Mouse (Mus musculus) telencephalon, adult 2 months (tissue): ENCODE measurements at regions not wholly inside any gene's neighbourhood (a gene's known extent, or its start where the extent isn't known, plus 50 kb on each side); places are given as distances from the start of the nearest gene placed in this dataset.

Source experiments
- DNase-seq: peaks from one replicate; pipeline ENCODE4 v3.0.0-alpha.2; 2011; ENCODE audit warnings: low read depth, low spot score

DNA sequence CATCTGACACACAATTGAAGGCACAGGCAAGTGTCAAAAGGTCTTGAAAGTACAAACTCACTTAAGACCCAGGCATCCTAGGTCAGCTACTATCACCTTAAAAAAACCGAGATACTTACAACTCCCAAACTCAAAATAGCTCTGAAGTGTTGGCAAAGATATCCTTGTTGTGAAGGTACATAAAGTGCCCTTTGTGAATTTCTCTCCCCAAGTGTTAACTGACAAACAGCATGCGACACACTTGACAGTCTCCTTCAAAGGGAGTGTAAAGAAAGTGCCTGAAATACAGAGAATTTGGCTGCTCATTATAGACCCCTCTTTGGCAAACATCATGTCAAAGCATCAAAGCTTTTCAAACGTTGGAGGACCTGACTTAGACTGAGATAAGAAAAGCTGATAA lies 2634.2 kb downstream of the 9330182O14Rik start:
- DNase-seq = no peak

DNA sequence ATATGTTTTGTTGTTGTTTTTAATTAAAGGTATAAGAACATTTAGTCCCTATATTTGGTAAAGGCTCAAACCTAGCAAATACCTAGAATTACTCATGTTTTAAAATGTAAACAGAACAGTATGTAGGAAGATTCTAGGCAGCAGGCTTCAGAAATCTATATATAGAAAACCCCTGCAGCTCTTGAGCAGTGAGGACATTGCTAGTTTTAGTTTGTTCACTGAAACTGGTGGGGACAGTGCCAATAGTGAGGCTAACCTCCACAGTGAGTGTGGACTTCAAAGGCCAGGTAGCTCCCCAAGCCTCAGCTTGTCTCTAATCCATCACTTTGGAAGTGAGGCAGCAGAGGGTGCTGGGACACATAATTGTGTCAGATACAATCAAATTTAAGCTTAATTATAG lies 2645.7 kb downstream of the 9330182O14Rik start:
- no peak for DNase-seq

GRCm38 (mm10) chr15:42801217-42801616 lies 2667.1 kb downstream of the 9330182O14Rik start:
- no peak for DNase-seq

GRCm38 (mm10) chr15:42810871-42811490 lies 2676.8 kb downstream of the 9330182O14Rik start:
- DNase-seq = no peak

DNA sequence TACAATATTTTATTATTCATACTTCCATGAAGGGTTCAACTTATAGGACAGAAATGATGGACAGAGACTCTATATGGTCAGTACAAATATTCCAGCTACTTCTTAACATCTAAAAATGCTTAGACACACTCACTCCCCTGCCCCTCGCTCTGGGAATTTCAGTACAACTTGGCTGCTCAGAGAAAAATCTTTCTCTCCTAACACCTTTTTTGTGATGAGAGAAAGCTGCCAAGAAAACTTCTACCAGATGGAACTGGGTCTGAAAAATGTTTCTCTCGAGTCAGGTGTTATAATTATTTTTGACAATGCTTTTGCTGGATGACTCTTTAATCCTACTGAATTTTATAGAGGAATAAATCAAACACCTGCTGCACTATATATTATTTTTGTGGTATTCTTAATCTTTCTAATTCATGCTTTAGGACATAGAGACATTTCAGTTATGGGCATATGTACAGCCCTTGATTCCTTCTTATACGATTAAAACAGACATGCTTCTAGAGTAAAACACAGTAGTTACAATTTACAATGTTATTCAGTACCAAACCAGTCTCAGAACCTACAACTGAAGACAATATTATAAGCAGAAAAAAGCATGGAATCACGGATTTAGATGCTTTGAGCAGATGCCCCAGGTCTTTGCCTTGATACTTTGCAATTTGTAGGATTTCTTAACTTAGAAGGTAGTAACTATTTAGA lies 2681.0 kb downstream of the 9330182O14Rik start:
- peak; percentile 77 for DNase-seq

- no peak for DNase-seq
These were observed 2704.7 kb downstream of the 9330182O14Rik start for GRCm38 (mm10) chr15:42838839-42839238.

DNA sequence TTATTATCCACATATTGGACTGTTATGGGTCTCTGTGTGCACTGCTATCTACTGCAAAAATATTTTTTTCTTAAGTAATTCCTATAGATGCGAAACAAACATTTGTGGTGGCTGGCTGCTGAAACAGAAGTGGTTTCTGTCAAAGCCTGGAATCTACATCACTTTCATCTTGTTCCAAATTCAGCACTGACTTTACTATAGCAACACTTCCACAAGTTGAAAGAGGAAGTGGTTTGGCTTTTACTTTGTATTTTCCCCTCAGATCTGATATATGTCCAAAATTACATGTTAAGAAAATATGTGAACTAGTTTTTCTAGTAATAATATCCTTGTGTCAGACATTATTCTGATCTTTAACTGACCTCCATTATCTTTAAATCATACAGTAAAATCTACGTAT lies 2715.8 kb downstream of the 9330182O14Rik start:
- no peak for DNase-seq

GRCm38 (mm10) chr15:42872491-42872890 lies 2738.3 kb downstream of the 9330182O14Rik start:
- DNase-seq = no peak

- DNase-seq = no peak
These were observed 2760.4 kb downstream of the 9330182O14Rik start for GRCm38 (mm10) chr15:42894611-42895010.

DNA sequence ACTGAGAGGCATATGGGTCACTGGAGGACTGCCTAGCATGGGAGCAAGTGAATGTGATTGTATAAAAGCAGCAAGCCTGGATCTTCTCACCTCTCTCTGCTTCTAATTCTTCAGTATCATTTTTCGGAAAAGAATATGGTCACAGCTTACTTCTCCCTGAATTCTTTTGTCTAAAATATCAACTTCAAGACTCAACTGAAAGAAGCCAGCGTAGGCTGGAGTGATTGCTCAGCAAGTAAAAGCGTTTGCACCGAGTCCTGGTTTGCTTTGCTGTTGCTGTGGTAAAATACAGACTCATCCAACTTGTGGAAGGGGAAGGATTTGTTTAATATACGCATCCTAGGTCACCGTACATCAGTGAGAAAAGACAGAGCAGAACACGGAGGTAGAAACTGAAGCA lies 2765.9 kb downstream of the 9330182O14Rik start:
- peak; percentile 10 for DNase-seq

DNA sequence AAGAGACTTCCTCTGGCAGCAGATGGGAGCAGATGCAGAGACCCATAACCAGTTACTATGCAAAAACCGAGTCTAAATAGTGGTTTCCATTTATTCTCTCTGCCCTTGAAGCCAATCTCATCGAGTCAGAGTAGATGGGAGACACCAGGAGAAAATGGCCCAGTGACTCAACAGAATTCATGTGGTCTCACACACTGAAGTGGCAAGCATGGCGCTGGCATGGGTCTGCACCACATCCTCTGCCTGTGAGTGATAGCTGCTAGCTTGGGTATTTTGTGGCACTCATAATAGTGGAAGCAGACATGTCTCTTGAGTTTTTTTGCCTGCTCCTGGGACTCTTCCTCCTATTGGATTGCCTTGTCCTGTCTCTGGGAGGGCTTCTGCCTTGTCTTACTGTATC lies 2767.6 kb downstream of the 9330182O14Rik start:
- DNase-seq = no peak

DNA sequence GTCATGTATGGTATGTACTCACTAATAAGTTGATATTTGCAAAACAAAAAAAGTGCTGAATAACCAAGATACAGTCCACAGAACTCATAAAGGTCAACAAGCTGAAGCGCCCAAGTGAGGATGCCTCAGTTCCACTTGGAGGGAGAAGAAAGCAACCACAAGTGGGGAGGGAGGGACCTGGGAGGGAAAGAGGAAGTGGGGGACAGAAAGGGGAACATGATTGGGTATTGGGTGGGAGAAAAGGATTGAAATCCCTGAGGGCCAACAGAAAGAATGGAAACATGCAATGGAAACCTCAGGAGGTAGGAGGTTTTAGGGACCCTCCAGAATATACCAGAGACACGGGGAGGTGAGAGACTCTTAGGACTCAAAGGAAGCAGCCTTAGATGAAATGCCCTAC lies 2777.2 kb downstream of the 9330182O14Rik start:
- no peak for DNase-seq

DNA sequence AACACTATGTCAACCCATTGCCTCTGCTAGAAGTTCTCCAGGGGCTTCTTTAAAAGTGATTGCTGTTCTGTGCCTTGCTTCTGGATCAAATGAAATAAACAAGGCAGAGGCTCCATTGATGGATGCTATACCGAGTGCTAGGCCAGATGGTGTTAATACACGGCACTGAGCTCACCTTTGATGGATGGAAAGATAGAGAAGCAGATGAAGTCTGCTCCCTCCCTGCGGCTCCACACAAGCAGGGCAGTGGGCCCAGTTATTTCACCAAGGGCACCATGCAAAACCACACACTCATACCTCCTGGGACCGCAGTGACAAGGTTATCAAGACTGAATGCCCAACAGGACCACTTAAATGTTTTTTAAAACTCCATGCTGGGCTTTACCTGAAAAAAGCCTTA lies 2778.7 kb downstream of the 9330182O14Rik start:
- DNase-seq = no peak

DNA sequence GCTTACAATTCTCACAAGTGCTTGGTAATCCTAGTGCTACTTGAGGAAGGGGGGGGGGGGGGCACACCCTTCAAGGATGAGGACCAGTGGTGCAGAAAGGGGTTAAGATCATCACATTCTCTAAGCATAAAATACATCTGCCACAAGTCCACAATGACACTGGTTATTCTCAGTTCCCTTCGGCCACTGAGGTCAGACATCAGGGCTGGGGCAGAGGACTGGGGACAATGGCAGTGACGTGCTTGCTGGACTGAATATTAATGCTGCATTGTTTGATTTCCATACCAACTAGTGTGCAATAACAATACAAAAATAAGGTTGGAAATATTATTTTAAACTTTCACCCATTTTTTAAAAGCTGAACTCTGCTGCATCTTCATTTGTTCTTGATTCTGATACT lies 2779.1 kb downstream of the 9330182O14Rik start:
- peak; percentile 6 for DNase-seq

- DNase-seq = peak; percentile 40
These were observed 2779.9 kb downstream of the 9330182O14Rik start for GRCm38 (mm10) chr15:42914099-42914498.

- DNase-seq = no peak
These were observed 2781.0 kb downstream of the 9330182O14Rik start for GRCm38 (mm10) chr15:42915195-42915594.

DNA sequence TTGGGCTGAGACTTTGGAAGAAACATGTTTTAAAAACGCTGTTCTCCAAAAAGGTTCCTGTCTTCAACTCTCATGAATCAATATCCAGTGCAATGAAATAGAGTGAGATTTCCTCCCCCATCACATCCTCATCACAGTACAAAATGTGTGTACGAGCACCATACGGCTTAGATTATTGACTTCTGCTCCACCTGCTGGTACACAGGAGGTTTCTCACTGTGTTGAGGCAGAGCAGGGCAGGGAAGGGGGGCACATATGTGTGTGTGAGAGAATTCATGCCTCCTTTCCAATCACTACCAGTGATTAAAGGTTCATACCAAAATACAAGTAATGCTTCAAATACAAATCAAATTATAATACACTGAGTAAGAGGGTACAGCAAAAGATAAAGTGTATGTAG lies 2787.5 kb downstream of the 9330182O14Rik start:
- no peak for DNase-seq

- peak; percentile 58 for DNase-seq
These were observed 2794.2 kb downstream of the 9330182O14Rik start for GRCm38 (mm10) chr15:42928331-42928730.

- DNase-seq = no peak
These were observed 2810.4 kb downstream of the 9330182O14Rik start for GRCm38 (mm10) chr15:42944610-42945009.

DNA sequence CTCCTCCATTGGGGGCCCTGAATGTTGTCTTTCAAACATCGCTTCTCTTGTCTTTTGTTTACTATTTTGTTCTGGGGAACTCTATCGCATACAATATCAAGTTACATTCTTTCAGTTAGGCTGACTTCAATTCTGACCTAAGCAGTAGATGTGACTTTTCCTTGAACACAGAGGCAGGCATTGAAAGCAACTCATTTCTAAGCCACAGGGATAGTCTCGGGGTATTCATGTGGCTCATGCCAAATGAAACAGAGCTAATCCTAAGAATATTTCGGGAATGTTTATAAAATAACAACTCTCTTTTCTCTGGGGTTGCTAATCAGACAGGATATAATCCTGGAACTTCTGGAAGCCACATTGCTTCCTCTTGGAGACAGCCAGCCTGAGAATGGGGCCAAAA lies 2821.0 kb downstream of the 9330182O14Rik start:
- DNase-seq = no peak

- DNase-seq = peak; percentile 49
These were observed 2828.7 kb downstream of the 9330182O14Rik start for GRCm38 (mm10) chr15:42962747-42963338.

DNA sequence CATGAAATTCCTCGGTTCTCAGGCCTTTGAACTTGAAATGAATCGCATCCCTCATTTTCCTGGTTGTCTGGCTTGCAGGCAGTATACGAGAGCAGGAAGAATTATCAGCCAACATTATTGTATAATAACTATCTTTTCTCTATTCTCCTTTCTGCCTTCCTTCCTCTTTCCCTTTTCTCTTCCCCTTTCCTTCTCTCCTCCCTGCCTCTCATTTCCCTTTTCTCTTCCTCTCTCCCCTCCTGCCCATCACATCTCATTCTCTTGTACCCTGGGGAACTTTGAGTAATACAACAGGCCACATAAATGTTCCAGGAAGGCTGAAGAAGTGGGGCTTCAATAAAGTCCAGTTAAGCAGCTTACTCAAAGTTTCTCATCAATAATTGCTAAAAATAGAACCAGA lies 2831.1 kb downstream of the 9330182O14Rik start:
- no peak for DNase-seq
